Mouse (Mus musculus) gastrocnemius, postnatal 14 days (tissue): Measurements from ENCODE around the gene Il6. TPM values are rescaled to one million over a fixed set of nuclear protein-coding genes. Genes with fewer than 3 reads are reported as not detected.

Source experiments
- total RNA-seq, 2 experiments: library from RNA; stranded (reverse); gene quantifications; 2 replicates each; pipeline ENCODE4 v1.2.3; 2021

Il6 gene
- total RNA-seq, 2 experiments from 2014 or later = not detected

Other genes starting within 250 kb of the Il6 start
- gene Tyms, start 60.5 kb downstream of the Il6 start, total RNA-seq = 1 to 10 TPM; 6.9 to 7.7 TPM
- gene Garem2, start 92.0 kb downstream of the Il6 start, total RNA-seq = under 1 TPM; 0.04 TPM
- gene 3110082J24Rik, start 93.0 kb downstream of the Il6 start, total RNA-seq = not detected
- gene Hadha, start 142.0 kb downstream of the Il6 start, total RNA-seq = 100 to 1,000 TPM; 271 to 383 TPM
- gene Hadhb, start 142.1 kb downstream of the Il6 start, total RNA-seq = 100 to 1,000 TPM; 258 to 390 TPM
- gene Adgrf3, start 192.6 kb downstream of the Il6 start, total RNA-seq = not detected
- gene Selenoi, start 219.5 kb downstream of the Il6 start, total RNA-seq = 10 to 100 TPM in 1 of 2 experiments, 1 to 10 TPM in 1; 9.0 to 11.2 TPM